Mouse (Mus musculus): Measurements from ENCODE around the gene Ccdc194.

Ccdc194 gene

GRCm38 (mm10) chr8:71525226-71526050 is at the start of gene Ccdc194:
Gene Ccdc194, minus strand, starts transcription at chr8:71525711.
- no peak for DNase-seq

GRCm38 (mm10) chr8:71575020-71575419 is 49.5 kb upstream of the Ccdc194 start:
- DNase-seq, result no peak

- no peak for DNase-seq
Observed at GRCm38 (mm10) chr8:71574426-71574825, 48.9 kb upstream of the Ccdc194 start.

- DNase-seq, result peak; percentile 79
Observed at GRCm38 (mm10) chr8:71572847-71573633, 47.5 kb upstream of the Ccdc194 start.

GRCm38 (mm10) chr8:71572077-71572476 is 46.6 kb upstream of the Ccdc194 start:
- DNase-seq, result no peak

GRCm38 (mm10) chr8:71570291-71570954 is 44.9 kb upstream of the Ccdc194 start:
- peak; percentile 99 for DNase-seq

- DNase-seq, result peak; percentile 98
Observed at GRCm38 (mm10) chr8:71569366-71570290, 44.1 kb upstream of the Ccdc194 start.

GRCm38 (mm10) chr8:71568941-71569340 is 43.4 kb upstream of the Ccdc194 start:
- DNase-seq, result peak; percentile 76

GRCm38 (mm10) chr8:71568387-71568937 is 43.0 kb upstream of the Ccdc194 start, which contains the start of gene Slc27a1:
Gene Slc27a1, plus strand, starts transcription at chr8:71568882.
- peak; percentile 78 for DNase-seq

- no peak for DNase-seq
Observed at GRCm38 (mm10) chr8:71567587-71567986, 42.1 kb upstream of the Ccdc194 start.

- DNase-seq, result no peak
Observed at GRCm38 (mm10) chr8:71566501-71566900, 41.0 kb upstream of the Ccdc194 start, which contains the start of gene Nxnl1. Gene Nxnl1, minus strand, starts transcription at chr8:71566601.

- no peak for DNase-seq
Observed at GRCm38 (mm10) chr8:71563992-71564391, 38.5 kb upstream of the Ccdc194 start.

GRCm38 (mm10) chr8:71562751-71563150 is 37.2 kb upstream of the Ccdc194 start:
- peak; percentile 76 for DNase-seq

GRCm38 (mm10) chr8:71561401-71561800 is 35.9 kb upstream of the Ccdc194 start:
- DNase-seq, result no peak

GRCm38 (mm10) chr8:71560765-71561164 is 35.3 kb upstream of the Ccdc194 start:
- DNase-seq, result no peak

- DNase-seq, result no peak
Observed at GRCm38 (mm10) chr8:71560071-71560470, 34.6 kb upstream of the Ccdc194 start.

GRCm38 (mm10) chr8:71558958-71559690 is 33.6 kb upstream of the Ccdc194 start:
- no peak for DNase-seq

- no peak for DNase-seq
Observed at GRCm38 (mm10) chr8:71558071-71558957, 32.8 kb upstream of the Ccdc194 start, which contains the start of gene Tmem221. Gene Tmem221, minus strand, starts transcription at chr8:71558871.

- DNase-seq, result no peak
Observed at GRCm38 (mm10) chr8:71554644-71555043, 29.1 kb upstream of the Ccdc194 start.

GRCm38 (mm10) chr8:71554001-71554400 is 28.5 kb upstream of the Ccdc194 start:
- no peak for DNase-seq
